9 mouse cellular contexts compared by ENCODE assay signal in the genomic region with DNA sequence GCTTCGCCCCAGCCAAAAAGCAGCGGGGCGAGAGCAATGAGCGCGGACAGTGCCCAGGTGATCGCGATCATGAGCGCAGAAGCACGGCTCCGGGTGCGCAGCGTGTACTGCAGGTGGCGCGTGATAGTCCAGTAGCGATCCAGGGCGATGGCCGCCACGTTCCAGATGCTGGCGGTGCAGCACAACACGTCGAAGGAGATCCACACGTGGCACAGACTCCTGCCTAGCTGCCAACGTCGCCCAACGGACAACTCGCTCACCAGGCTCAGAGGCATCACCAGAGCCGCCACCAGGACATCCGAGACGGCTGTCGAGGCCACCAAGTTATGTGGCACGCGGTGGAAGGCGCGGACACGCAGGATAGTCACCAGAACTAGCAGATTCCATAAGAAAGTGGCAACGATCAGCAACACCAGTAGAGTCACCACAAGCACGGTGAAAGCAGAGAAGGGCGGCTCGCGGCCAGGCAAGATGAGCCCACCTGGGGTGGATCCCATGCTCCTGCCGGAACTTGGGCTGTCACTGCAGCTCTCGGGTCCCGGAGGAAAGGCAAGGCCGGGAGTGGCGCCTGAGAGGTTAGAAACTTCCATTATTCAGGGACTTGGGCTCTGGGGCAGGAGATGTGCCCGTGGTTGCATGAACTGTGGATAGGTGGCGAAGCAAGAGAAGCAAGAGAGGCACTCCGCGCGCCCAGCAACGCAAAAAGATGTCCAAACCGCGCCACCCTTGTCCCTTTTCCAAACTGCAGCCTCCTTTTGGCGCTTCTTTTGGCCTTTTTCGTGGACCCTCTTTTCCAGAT. TPM values are rescaled to one million over a fixed set of nuclear protein-coding genes. Genes with fewer than 3 reads are reported as not detected.
A peak's percentile ranks its signal among the peaks of the same experiment; 100 is the strongest.
DNase-seq lines count a peak whose midpoint lies in the region; ATAC-seq and TF ChIP-seq lines count a peak whose summit lies in the region.
"Had no signal": no experiment of that assay in that cellular context is flagged by ENCODE, and none has a peak within 500 bp of the region (broad histone marks: within the 10 kb centered on the region; RNA-seq: fewer than 3 reads in every experiment).

No protein-coding gene starts in this region.

- 15% methylated on average over 55 of the region's 55 CpGs for WGBS in heart, embryonic 15.5 days
- 13% methylated on average over 55 of the region's 55 CpGs for WGBS in heart, adult 2 months
- 11% methylated on average over 55 of the region's 55 CpGs for WGBS in forebrain, embryonic 15.5 days
- WGBS in liver, embryonic 16.5 days (ENCODE audit: insufficient replicate concordance): 14% methylated on average over 55 of the region's 55 CpGs
- 11% methylated on average over 55 of the region's 55 CpGs for WGBS in stomach, embryonic 16.5 days

- no peak overlapping the region for H3K27ac ChIP-seq in heart, embryonic 15.5 days
- no peak overlapping the region for H3K27ac ChIP-seq in heart, adult 2 months
- no peak overlapping the region for H3K27ac ChIP-seq in forebrain, embryonic 15.5 days (replicated peaks)
- no peak overlapping the region for H3K27ac ChIP-seq in liver, embryonic 16.5 days (ENCODE audit: low read length)
- no peak overlapping the region for H3K27ac ChIP-seq in stomach, embryonic 16.5 days (ENCODE audit: low read length)

- peak overlapping the region; percentile 73 for H3K4me2 ChIP-seq in heart, embryonic 15.5 days
- H3K4me2 ChIP-seq in forebrain, embryonic 15.5 days (replicated peaks): peak overlapping the region; percentile 55
- H3K4me2 ChIP-seq in liver, embryonic 16.5 days (ENCODE audit: low read depth, low read length): peak overlapping the region; percentile 24
- H3K4me2 ChIP-seq in stomach, embryonic 16.5 days (ENCODE audit: low read depth, low read length): peak overlapping the region; percentile 61

- no peaks in the 10 kb centered on the region for H3K79me2 ChIP-seq in heart, adult 2 months (replicated peaks; ENCODE audit: control insufficient read depth, insufficient read depth, low read length)

- peaks cover 15% of the 10 kb centered on the region for H3K4me1 ChIP-seq in heart, embryonic 15.5 days (replicated peaks)
- no peaks in the 10 kb centered on the region for H3K4me1 ChIP-seq in heart, adult 2 months (ENCODE audit: control insufficient read depth, insufficient read depth, low read length)
- peaks cover 16% of the 10 kb centered on the region for H3K4me1 ChIP-seq in forebrain, embryonic 15.5 days
- H3K4me1 ChIP-seq in liver, embryonic 16.5 days (ENCODE audit: control insufficient read depth, low read depth, low read length): no peaks in the 10 kb centered on the region
- peaks cover 7% of the 10 kb centered on the region; the same call in 1 of the 2 replicates for H3K4me1 ChIP-seq in stomach, embryonic 16.5 days (ENCODE audit: control insufficient read depth, insufficient read depth, low read length)

- H3K27me3 ChIP-seq in heart, embryonic 15.5 days: peaks cover 42% of the 10 kb centered on the region
- H3K27me3 ChIP-seq in heart, adult 2 months (ENCODE audit: control insufficient read depth, insufficient read depth, low read length): peaks cover 5% of the 10 kb centered on the region
- peaks cover 23% of the 10 kb centered on the region; the same call in 1 of the 2 replicates for H3K27me3 ChIP-seq in forebrain, embryonic 15.5 days
- peaks cover 18% of the 10 kb centered on the region for H3K27me3 ChIP-seq in liver, embryonic 16.5 days (ENCODE audit: control insufficient read depth, insufficient read depth, low read depth, low read length)
- H3K27me3 ChIP-seq in stomach, embryonic 16.5 days (ENCODE audit: control insufficient read depth, insufficient read depth, low read length): peaks cover 17% of the 10 kb centered on the region

- no peak for TF ChIP-seq POLR2A in heart, adult 2 months (IDR thresholded peaks at IDR 0.05; ENCODE audit: insufficient read depth, low read depth, low read length)

- H3K4me3 ChIP-seq in heart, embryonic 15.5 days: peak overlapping the region; percentile 41
- H3K4me3 ChIP-seq in heart, adult 2 months: no peak overlapping the region
- H3K4me3 ChIP-seq in forebrain, embryonic 15.5 days: peak overlapping the region; percentile 36
- H3K4me3 ChIP-seq in liver, embryonic 16.5 days (ENCODE audit: low read depth, low read length): no peak overlapping the region
- H3K4me3 ChIP-seq in stomach, embryonic 16.5 days (replicated peaks; ENCODE audit: low read length): peak overlapping the region; percentile 38

- H3K36me3 ChIP-seq in heart, embryonic 15.5 days: no peaks in the 10 kb centered on the region
- H3K36me3 ChIP-seq in heart, adult 2 months (ENCODE audit: control insufficient read depth, insufficient read depth, low read length): no peaks in the 10 kb centered on the region
- no peaks in the 10 kb centered on the region for H3K36me3 ChIP-seq in forebrain, embryonic 15.5 days
- H3K36me3 ChIP-seq in liver, embryonic 16.5 days (ENCODE audit: control insufficient read depth, insufficient read depth): no peaks in the 10 kb centered on the region
- H3K36me3 ChIP-seq in stomach, embryonic 16.5 days (ENCODE audit: control insufficient read depth, insufficient read depth, low read length): no peaks in the 10 kb centered on the region

- intact Hi-C loops in heart, adult 2 months (cut with DNase I): no loop called here

- DNase-seq in heart, adult 2 months: no peak
- peak; percentile 28 for DNase-seq in R1 (ENCODE audit: low read depth, low spot score)
- no peak for DNase-seq in thymus, postnatal 10 days (ENCODE audit: low spot score in 2 of 2)
- no peak for DNase-seq in spleen, adult 18-20 months

- H3K9ac ChIP-seq in heart, embryonic 15.5 days: no peak overlapping the region
- no peak overlapping the region for H3K9ac ChIP-seq in heart, adult 2 months (ENCODE audit: low read depth, low read length)
- H3K9ac ChIP-seq in forebrain, embryonic 15.5 days (replicated peaks): no peak overlapping the region; the same call in 1 of the 2 replicates
- no peak overlapping the region for H3K9ac ChIP-seq in liver, embryonic 16.5 days (ENCODE audit: low read depth, low read length)
- no peak overlapping the region for H3K9ac ChIP-seq in stomach, embryonic 16.5 days (ENCODE audit: low read length)

- TF ChIP-seq EP300 in heart, adult 2 months (IDR thresholded peaks at IDR 0.05; ENCODE audit: insufficient read depth, low read depth, low read length): no peak

- TF ChIP-seq CTCF in heart, adult 2 months (IDR thresholded peaks at IDR 0.05): no peak

- ATAC-seq in heart, embryonic 15.5 days (replicated peaks; ENCODE audit: insufficient number of reproducible peaks, insufficient read depth, low FRiP score, low read depth): no peak
- ATAC-seq in forebrain, embryonic 15.5 days (replicated peaks): peak; percentile 39
- ATAC-seq in liver, embryonic 16.5 days (ENCODE audit: low read depth): no peak
- no peak for ATAC-seq in stomach, embryonic 16.5 days (ENCODE audit: insufficient read depth, low FRiP score)

- no peaks in the 10 kb centered on the region for H3K9me3 ChIP-seq in heart, embryonic 15.5 days (replicated peaks)
- H3K9me3 ChIP-seq in forebrain, embryonic 15.5 days: no peaks in the 10 kb centered on the region
- H3K9me3 ChIP-seq in liver, embryonic 16.5 days (replicated peaks; ENCODE audit: control insufficient read depth, low read length): no peaks in the 10 kb centered on the region
- H3K9me3 ChIP-seq in stomach, embryonic 16.5 days (replicated peaks; ENCODE audit: control insufficient read depth, low read length): no peaks in the 10 kb centered on the region

RNA-seq across cellular contexts. Expression of a gene that starts 0.5 kb away (rescaled TPM):
- 0.06 TPM in 1 of 2 replicates, not detected in the other for polyA plus RNA-seq in heart, embryonic 15.5 days (2015; fragmentation: Nextera tagmentation; extraction: Ambion mirVana)
- not detected for total RNA-seq in heart, adult 2 months (2021)
- not detected in 2 replicates for polyA plus RNA-seq in heart, adult 2 months (2012; rRNA removed)
- 0.39 and 0.52 TPM in 2 replicates for polyA plus RNA-seq in forebrain, embryonic 15.5 days (2015; fragmentation: Nextera tagmentation; extraction: Ambion mirVana)
- polyA plus RNA-seq in liver, embryonic 16.5 days (2015; fragmentation: Nextera tagmentation; extraction: Ambion mirVana): not detected in 2 replicates
- 0.37 and 0.40 TPM in 2 replicates for polyA plus RNA-seq in stomach, embryonic 16.5 days (2015; fragmentation: Nextera tagmentation; extraction: Ambion mirVana)
- total RNA-seq: MEL had no signal

RNA-seq across cellular contexts. Expression of a gene that starts 40.0 kb away (rescaled TPM):
- polyA plus RNA-seq in heart, embryonic 15.5 days (2015; fragmentation: Nextera tagmentation; extraction: Ambion mirVana): 26.5 and 31.8 TPM in 2 replicates
- total RNA-seq in heart, adult 2 months (2021): 10 to 100 TPM; 18.1 to 19.1 TPM
- 21.3 and 21.4 TPM in 2 replicates for polyA plus RNA-seq in heart, adult 2 months (2012; rRNA removed)
- polyA plus RNA-seq in forebrain, embryonic 15.5 days (2015; fragmentation: Nextera tagmentation; extraction: Ambion mirVana): 51.0 and 53.7 TPM in 2 replicates
- 20.8 and 22.7 TPM in 2 replicates for polyA plus RNA-seq in liver, embryonic 16.5 days (2015; fragmentation: Nextera tagmentation; extraction: Ambion mirVana)
- 44.7 and 53.3 TPM in 2 replicates for polyA plus RNA-seq in stomach, embryonic 16.5 days (2015; fragmentation: Nextera tagmentation; extraction: Ambion mirVana)

Comparison
In these comparisons a context has a peak if more than half of its experiments do, and no peak if none do; other contexts are left out.
1. H3K4me3 ChIP-seq: peak in heart, embryonic 15.5 days (single experiment), forebrain, embryonic 15.5 days (single experiment) and stomach, embryonic 16.5 days (single experiment); none in heart, adult 2 months (single experiment) and liver, embryonic 16.5 days (single experiment).
2. Peak in every context shown above with its lines, with median percentiles within 50 percentile points of each other: H3K4me2 ChIP-seq.